Mouse (Mus musculus): ENCODE results near the gene Ankfy1. TPM values are rescaled to one million over a fixed set of nuclear protein-coding genes. Genes with fewer than 3 reads are reported as not detected.

The Ankfy1 gene
- polyA plus RNA-seq, 1 experiment from 2014 or later, result 28.7 TPM

GRCm38 (mm10) chr11:72792033-72792432, 102.2 kb downstream of the Ankfy1 start:
- no peak overlapping the region for H3K4me2 ChIP-seq
- H3K4me3 ChIP-seq (ENCODE audit: low read depth, low read length), result no peak overlapping the region
- peaks cover 2% of the 10 kb centered on the region; the same call in 1 of the 2 replicates for H3K4me1 ChIP-seq (ENCODE audit: control insufficient read depth, insufficient read depth, low read length)
- DNase-seq (ENCODE audit: low spot score, missing footprints) (no peak), ATAC-seq (ENCODE audit: low FRiP score) (no peak)
- no peaks in the 10 kb centered on the region for H3K9me3 ChIP-seq (ENCODE audit: control insufficient read depth, low read length)
- no peaks in the 10 kb centered on the region for H3K27me3 ChIP-seq (ENCODE audit: control insufficient read depth, insufficient read depth, low read length)
- no peak overlapping the region for H3K27ac ChIP-seq (ENCODE audit: low read depth, low read length)
- no peak overlapping the region for H3K9ac ChIP-seq (ENCODE audit: low read length)
- H3K36me3 ChIP-seq (ENCODE audit: control insufficient read depth, insufficient read depth, low read length), result no peaks in the 10 kb centered on the region

- Histone ChIP-seq H3K9me3 (ENCODE audit: control insufficient read depth, low read length) (no peaks in the 10 kb centered on the region), H3K4me2 (peak overlapping the region; percentile 63), H3K27ac (ENCODE audit: low read depth, low read length) (no peak overlapping the region), H3K4me1 (ENCODE audit: control insufficient read depth, insufficient read depth, low read length) (peaks cover 2% of the 10 kb centered on the region; the same call in 1 of the 2 replicates), H3K9ac (ENCODE audit: low read length) (peak overlapping the region; percentile 79), H3K27me3 (ENCODE audit: control insufficient read depth, insufficient read depth, low read length) (no peaks in the 10 kb centered on the region), H3K4me3 (ENCODE audit: low read depth, low read length) (peak overlapping the region; percentile 95), H3K36me3 (ENCODE audit: control insufficient read depth, insufficient read depth, low read length) (no peaks in the 10 kb centered on the region)
- 21% methylated on average over 14 of the region's 14 CpGs for WGBS
- no peak for DNase-seq (ENCODE audit: low spot score, missing footprints)
- peak; percentile 43 for ATAC-seq (ENCODE audit: low FRiP score)
Observed at GRCm38 (mm10) chr11:72795149-72795454, 105.3 kb downstream of the Ankfy1 start.

GRCm38 (mm10) chr11:72795455-72796295, 105.9 kb downstream of the Ankfy1 start, which contains the start of the genes Cyb5d2 and Zzef1:
Cyb5d2 (minus strand) TSS chr11:72796142.
Zzef1 (plus strand) TSS chr11:72796226.
- WGBS, result under 1% methylated on average over 69 of the region's 69 CpGs
- ATAC-seq (ENCODE audit: low FRiP score) (peak; percentile 93), DNase-seq (ENCODE audit: low spot score, missing footprints) (peak; percentile 97)
- H3K27me3 ChIP-seq (ENCODE audit: control insufficient read depth, insufficient read depth, low read length), result no peaks in the 10 kb centered on the region
- H3K4me2 ChIP-seq, result peak within 1 kb of the TSS; percentile 64
- H3K4me3 ChIP-seq (ENCODE audit: low read depth, low read length), result peak within 1 kb of the TSS; percentile 95
- H3K4me1 ChIP-seq (ENCODE audit: control insufficient read depth, insufficient read depth, low read length), result peaks cover 2% of the 10 kb centered on the region; the same call in 1 of the 2 replicates
- H3K36me3 ChIP-seq (ENCODE audit: control insufficient read depth, insufficient read depth, low read length), result no peaks in the 10 kb centered on the region
- H3K9me3 ChIP-seq (ENCODE audit: control insufficient read depth, low read length), result no peaks in the 10 kb centered on the region
- peak within 1 kb of the TSS; percentile 79 for H3K9ac ChIP-seq (ENCODE audit: low read length)
- H3K27ac ChIP-seq (ENCODE audit: low read depth, low read length), result peak within 1 kb of the TSS; percentile 4

- peak overlapping the region; percentile 74 for H3K9ac ChIP-seq (ENCODE audit: low read length)
- H3K36me3 ChIP-seq (ENCODE audit: control insufficient read depth, insufficient read depth, low read length), result no peaks in the 10 kb centered on the region
- H3K4me1 ChIP-seq (ENCODE audit: control insufficient read depth, insufficient read depth, low read length), result peaks cover 2% of the 10 kb centered on the region; the same call in 1 of the 2 replicates
- H3K4me2 ChIP-seq, result peak overlapping the region; percentile 64
- DNase-seq (ENCODE audit: low spot score, missing footprints) (no peak), ATAC-seq (ENCODE audit: low FRiP score) (peak; percentile 73; the same call in 1 of the 2 replicates)
- H3K27me3 ChIP-seq (ENCODE audit: control insufficient read depth, insufficient read depth, low read length), result no peaks in the 10 kb centered on the region
- H3K27ac ChIP-seq (ENCODE audit: low read depth, low read length), result no peak overlapping the region
- no peaks in the 10 kb centered on the region for H3K9me3 ChIP-seq (ENCODE audit: control insufficient read depth, low read length)
- peak overlapping the region; percentile 95 for H3K4me3 ChIP-seq (ENCODE audit: low read depth, low read length)
- WGBS, result under 1% methylated on average over 42 of the region's 42 CpGs
Observed at GRCm38 (mm10) chr11:72796296-72796687, 106.5 kb downstream of the Ankfy1 start.

GRCm38 (mm10) chr11:72796773-72797338, 107.0 kb downstream of the Ankfy1 start:
- H3K4me1 ChIP-seq (ENCODE audit: control insufficient read depth, insufficient read depth, low read length), result peaks cover 2% of the 10 kb centered on the region; the same call in 1 of the 2 replicates
- peak overlapping the region; percentile 74 for H3K9ac ChIP-seq (ENCODE audit: low read length)
- no peaks in the 10 kb centered on the region for H3K36me3 ChIP-seq (ENCODE audit: control insufficient read depth, insufficient read depth, low read length)
- ATAC-seq (ENCODE audit: low FRiP score) (no peak), DNase-seq (ENCODE audit: low spot score, missing footprints) (peak; percentile 82)
- peak overlapping the region; percentile 95 for H3K4me3 ChIP-seq (ENCODE audit: low read depth, low read length)
- H3K27me3 ChIP-seq (ENCODE audit: control insufficient read depth, insufficient read depth, low read length), result no peaks in the 10 kb centered on the region
- H3K9me3 ChIP-seq (ENCODE audit: control insufficient read depth, low read length), result no peaks in the 10 kb centered on the region
- WGBS, result 23% methylated on average over 10 of the region's 10 CpGs
- H3K27ac ChIP-seq (ENCODE audit: low read depth, low read length), result no peak overlapping the region
- peak overlapping the region; percentile 64 for H3K4me2 ChIP-seq

GRCm38 (mm10) chr11:72798112-72798511, 108.3 kb downstream of the Ankfy1 start:
- Histone ChIP-seq H3K4me1 (ENCODE audit: control insufficient read depth, insufficient read depth, low read length) (peaks cover 2% of the 10 kb centered on the region; the same call in 1 of the 2 replicates), H3K27ac (ENCODE audit: low read depth, low read length) (no peak overlapping the region), H3K4me3 (ENCODE audit: low read depth, low read length) (no peak overlapping the region), H3K9ac (ENCODE audit: low read length) (no peak overlapping the region), H3K4me2 (no peak overlapping the region), H3K9me3 (ENCODE audit: control insufficient read depth, low read length) (no peaks in the 10 kb centered on the region), H3K27me3 (ENCODE audit: control insufficient read depth, insufficient read depth, low read length) (no peaks in the 10 kb centered on the region), H3K36me3 (ENCODE audit: control insufficient read depth, insufficient read depth, low read length) (no peaks in the 10 kb centered on the region)
- ATAC-seq (ENCODE audit: low FRiP score) (no peak), DNase-seq (ENCODE audit: low spot score, missing footprints) (no peak)

GRCm38 (mm10) chr11:72801182-72801581, 111.4 kb downstream of the Ankfy1 start:
- no peak overlapping the region for H3K4me2 ChIP-seq
- ATAC-seq (ENCODE audit: low FRiP score), result no peak
- no peaks in the 10 kb centered on the region for H3K27me3 ChIP-seq (ENCODE audit: control insufficient read depth, insufficient read depth, low read length)
- no peaks in the 10 kb centered on the region for H3K9me3 ChIP-seq (ENCODE audit: control insufficient read depth, low read length)
- peaks cover 2% of the 10 kb centered on the region; the same call in 1 of the 2 replicates for H3K4me1 ChIP-seq (ENCODE audit: control insufficient read depth, insufficient read depth, low read length)
- DNase-seq (ENCODE audit: low spot score, missing footprints), result no peak
- H3K4me3 ChIP-seq (ENCODE audit: low read depth, low read length), result no peak overlapping the region
- no peak overlapping the region for H3K27ac ChIP-seq (ENCODE audit: low read depth, low read length)
- H3K36me3 ChIP-seq (ENCODE audit: control insufficient read depth, insufficient read depth, low read length), result no peaks in the 10 kb centered on the region
- no peak overlapping the region for H3K9ac ChIP-seq (ENCODE audit: low read length)

- ATAC-seq (ENCODE audit: low FRiP score) (no peak), DNase-seq (ENCODE audit: low spot score, missing footprints) (no peak)
- Histone ChIP-seq H3K27me3 (ENCODE audit: control insufficient read depth, insufficient read depth, low read length) (no peaks in the 10 kb centered on the region), H3K27ac (ENCODE audit: low read depth, low read length) (no peak overlapping the region), H3K4me2 (no peak overlapping the region), H3K36me3 (ENCODE audit: control insufficient read depth, insufficient read depth, low read length) (no peaks in the 10 kb centered on the region), H3K9me3 (ENCODE audit: control insufficient read depth, low read length) (no peaks in the 10 kb centered on the region), H3K4me1 (ENCODE audit: control insufficient read depth, insufficient read depth, low read length) (no peaks in the 10 kb centered on the region), H3K4me3 (ENCODE audit: low read depth, low read length) (no peak overlapping the region), H3K9ac (ENCODE audit: low read length) (no peak overlapping the region)
- 92% methylated on average over 3 of the region's 3 CpGs for WGBS
Observed at GRCm38 (mm10) chr11:72803038-72803437, 113.2 kb downstream of the Ankfy1 start.

- Histone ChIP-seq H3K27me3 (ENCODE audit: control insufficient read depth, insufficient read depth, low read length) (no peaks in the 10 kb centered on the region), H3K36me3 (ENCODE audit: control insufficient read depth, insufficient read depth, low read length) (no peaks in the 10 kb centered on the region), H3K4me3 (ENCODE audit: low read depth, low read length) (no peak overlapping the region), H3K9ac (ENCODE audit: low read length) (no peak overlapping the region), H3K9me3 (ENCODE audit: control insufficient read depth, low read length) (no peaks in the 10 kb centered on the region), H3K27ac (ENCODE audit: low read depth, low read length) (no peak overlapping the region), H3K4me2 (no peak overlapping the region), H3K4me1 (ENCODE audit: control insufficient read depth, insufficient read depth, low read length) (no peaks in the 10 kb centered on the region)
- ATAC-seq (ENCODE audit: low FRiP score) (no peak), DNase-seq (ENCODE audit: low spot score, missing footprints) (no peak)
Observed at GRCm38 (mm10) chr11:72804586-72804985, 114.8 kb downstream of the Ankfy1 start.
